In the genomic region with DNA sequence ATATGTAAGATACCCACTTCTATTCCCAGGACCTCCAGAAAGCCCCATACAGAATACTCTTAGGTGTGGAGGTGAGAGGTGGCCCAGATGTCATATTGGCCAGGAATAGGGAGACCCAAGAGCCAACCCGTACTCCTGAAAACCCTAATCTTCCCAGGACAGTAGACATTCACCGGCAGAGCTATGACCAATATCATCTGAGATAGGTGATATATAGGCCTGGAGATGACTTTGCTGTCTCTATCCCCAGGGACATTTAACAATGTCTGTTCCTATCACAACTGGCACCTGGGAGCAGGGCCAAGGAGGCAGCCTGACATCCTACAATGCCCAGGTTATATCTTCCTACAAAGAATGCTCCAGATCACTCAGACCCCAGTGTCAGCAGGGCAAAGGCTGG, we compare ENCODE assay signal across 18 mouse cellular contexts.
"Had no signal": no experiment of that assay in that cellular context is flagged by ENCODE, and none has a peak within 500 bp of the region (broad histone marks: within the 10 kb centered on the region; RNA-seq: fewer than 3 reads in every experiment).

No protein-coding gene starts in this region.

- H3K9me3 ChIP-seq: limb, embryonic 10.5 days; limb, embryonic 13.5 days; midbrain, embryonic 12.5 days; midbrain, embryonic 15.5 days; neural tube, embryonic 12.5 days; neural tube, embryonic 15.5 days had no signal

- DNase-seq: kidney, adult 18-20 months; kidney, adult 9 months; kidney, postnatal 14 days; kidney, postnatal 4 days; lung, embryonic 14.5 days; right cerebral cortex, adult 18-20 months; right cerebral cortex, postnatal 14 days; thymus, adult 18-20 months; thymus, postnatal 4 days had no signal

- H3K4me1 ChIP-seq: limb, embryonic 10.5 days; limb, embryonic 13.5 days; midbrain, embryonic 12.5 days; midbrain, embryonic 15.5 days; neural tube, embryonic 12.5 days; neural tube, embryonic 15.5 days had no signal

- H3K4me3 ChIP-seq: limb, embryonic 10.5 days; limb, embryonic 13.5 days; midbrain, embryonic 12.5 days; midbrain, embryonic 15.5 days; neural tube, embryonic 12.5 days; neural tube, embryonic 15.5 days had no signal

- ATAC-seq: inflammation-experienced regulatory T-cells, adult 6 months; intestine, embryonic 16.5 days; lung, postnatal 0 days; midbrain, embryonic 15.5 days had no signal

- H3K9ac ChIP-seq: limb, embryonic 13.5 days; lung, embryonic 14.5 days; midbrain, embryonic 12.5 days; midbrain, embryonic 15.5 days; neural tube, embryonic 12.5 days; neural tube, embryonic 15.5 days had no signal

- H3K36me3 ChIP-seq: limb, embryonic 10.5 days; limb, embryonic 13.5 days; midbrain, embryonic 12.5 days; midbrain, embryonic 15.5 days; neural tube, embryonic 12.5 days; neural tube, embryonic 15.5 days had no signal

- H3K27me3 ChIP-seq: limb, embryonic 13.5 days; midbrain, embryonic 12.5 days; midbrain, embryonic 15.5 days; neural tube, embryonic 12.5 days; neural tube, embryonic 15.5 days had no signal

- H3K27ac ChIP-seq: limb, embryonic 10.5 days; limb, embryonic 13.5 days; midbrain, embryonic 12.5 days; midbrain, embryonic 15.5 days; neural tube, embryonic 12.5 days; neural tube, embryonic 15.5 days had no signal

- H3K4me2 ChIP-seq: limb, embryonic 13.5 days; lung, embryonic 14.5 days; midbrain, embryonic 12.5 days; midbrain, embryonic 15.5 days; neural tube, embryonic 12.5 days; neural tube, embryonic 15.5 days had no signal
